Mouse (Mus musculus) small intestine, adult 2 months (tissue): ENCODE measurements at regions not wholly inside any gene's neighbourhood (a gene's known extent, or its start where the extent isn't known, plus 50 kb on each side); places are given as distances from the start of the nearest gene placed in this dataset.

ENCODE experiments used
- H3K27ac ChIP-seq: fragments of 200-500 bp; 2 replicates; pipeline ENCODE4 v1.5.1; 2012; ENCODE audit warnings: low read depth, low read length, control low read depth, inconsistent platforms; ENCODE audit not compliant: insufficient read depth
- H3K27me3 ChIP-seq: fragments of 200-500 bp; 2 replicates; pipeline ENCODE4 v1.6.1; 2012; ENCODE audit warnings: mild to moderate bottlenecking, moderate library complexity, low read length, inconsistent platforms; ENCODE audit not compliant: control insufficient read depth, insufficient read depth
- H3K36me3 ChIP-seq: fragments of 200-500 bp; 2 replicates; pipeline ENCODE4 v1.6.1; 2012; ENCODE audit warnings: mild to moderate bottlenecking, low read length, control low read depth, inconsistent platforms; ENCODE audit not compliant: control insufficient read depth, insufficient read depth
- H3K4me1 ChIP-seq: fragments of 200-500 bp; 2 replicates; pipeline ENCODE4 v1.6.1; 2012; ENCODE audit warnings: low read length, inconsistent platforms, mixed read lengths; ENCODE audit not compliant: control insufficient read depth, insufficient read depth, insufficient read length
- H3K4me3 ChIP-seq: fragments of 200-500 bp; 2 replicates; pipeline ENCODE4 v1.5.1; 2012; ENCODE audit warnings: low read depth, mild to moderate bottlenecking, control low read depth, inconsistent platforms, low read length, moderate library complexity
- CTCF ChIP-seq: fragments of 200-500 bp; IDR thresholded peaks from 2 replicates; pipeline ENCODE4 v1.5.1; 2012; ENCODE audit warnings: low read depth, mild to moderate bottlenecking, control low read depth, inconsistent platforms, low read length, moderate library complexity, mixed read lengths; ENCODE audit not compliant: insufficient replicate concordance, insufficient read length; ENCODE audit errors: extremely low read depth
- POLR2A ChIP-seq: fragments of 200-500 bp; IDR thresholded peaks from 2 replicates; pipeline ENCODE4 v1.6.1; 2012; ENCODE audit warnings: low read depth, mild to moderate bottlenecking, control low read depth, inconsistent platforms, low read length, moderate library complexity
- WGBS: fragments of 180-500 bp; shearing (Covaris S2); methylation state at CpG from one replicate; pipeline ENCODE4 v1.1.7; 2018; 5-methylcytosine and 5-hydroxymethylcytosine counted together

GRCm38 (mm10) chr2:159056960-159057359 lies 262.4 kb downstream of the Dhx35 start:
- 33% methylated on average over 3 of the region's 3 CpGs for WGBS

GRCm38 (mm10) chr2:159057506-159057905 lies 262.9 kb downstream of the Dhx35 start:
- Histone ChIP-seq H3K4me1 (no peaks in the 10 kb centered on the region), H3K36me3 (no peaks in the 10 kb centered on the region), H3K27me3 (no peaks in the 10 kb centered on the region), H3K27ac (no peak overlapping the region), H3K4me3 (no peak overlapping the region)
- TF ChIP-seq POLR2A = no peak
- no peak for TF ChIP-seq CTCF
- 70% methylated on average over 5 of the region's 5 CpGs for WGBS

More at GRCm38 (mm10) chr2:159056960-159057359, 262.4 kb downstream of the Dhx35 start:
- Histone ChIP-seq H3K4me1 (no peaks in the 10 kb centered on the region), H3K36me3 (no peaks in the 10 kb centered on the region), H3K27ac (no peak overlapping the region), H3K27me3 (no peaks in the 10 kb centered on the region), H3K4me3 (no peak overlapping the region)
- TF ChIP-seq CTCF = no peak
- no peak for TF ChIP-seq POLR2A

- H3K4me3 ChIP-seq = no peak overlapping the region
- H3K4me1 ChIP-seq = no peaks in the 10 kb centered on the region
- no peaks in the 10 kb centered on the region for H3K36me3 ChIP-seq
- WGBS = 80% methylated on average over 2 of the region's 2 CpGs
- H3K27me3 ChIP-seq = no peaks in the 10 kb centered on the region
- H3K27ac ChIP-seq = no peak overlapping the region
- TF ChIP-seq POLR2A (no peak), CTCF (no peak)
Measured at GRCm38 (mm10) chr2:159062266-159062665, 267.7 kb downstream of the Dhx35 start.

GRCm38 (mm10) chr2:159062666-159063065 lies 268.1 kb downstream of the Dhx35 start:
- TF ChIP-seq POLR2A (no peak), CTCF (no peak)

GRCm38 (mm10) chr2:159064403-159064970 lies 269.9 kb downstream of the Dhx35 start:
- 76% methylated on average over 9 of the region's 9 CpGs for WGBS
- Histone ChIP-seq H3K27me3 (no peaks in the 10 kb centered on the region), H3K36me3 (no peaks in the 10 kb centered on the region)

More at GRCm38 (mm10) chr2:159062666-159063065, 268.1 kb downstream of the Dhx35 start:
- Histone ChIP-seq H3K27ac (no peak overlapping the region), H3K36me3 (no peaks in the 10 kb centered on the region), H3K4me1 (no peaks in the 10 kb centered on the region), H3K4me3 (no peak overlapping the region), H3K27me3 (no peaks in the 10 kb centered on the region)
- WGBS = 81% methylated on average over 2 of the region's 2 CpGs

GRCm38 (mm10) chr2:159067506-159067905 lies 272.9 kb downstream of the Dhx35 start:
- Histone ChIP-seq H3K4me3 (no peak overlapping the region), H3K4me1 (no peaks in the 10 kb centered on the region), H3K27ac (no peak overlapping the region), H3K36me3 (no peaks in the 10 kb centered on the region), H3K27me3 (no peaks in the 10 kb centered on the region)
- WGBS = 72% methylated on average over 7 of the region's 7 CpGs
- TF ChIP-seq POLR2A (no peak), CTCF (no peak)

More at GRCm38 (mm10) chr2:159064403-159064970, 269.9 kb downstream of the Dhx35 start:
- no peak overlapping the region for H3K4me3 ChIP-seq
- H3K4me1 ChIP-seq = no peaks in the 10 kb centered on the region
- TF ChIP-seq POLR2A (no peak), CTCF (no peak)
- no peak overlapping the region for H3K27ac ChIP-seq

- 44% methylated on average over 7 of the region's 7 CpGs for WGBS
- Histone ChIP-seq H3K36me3 (no peaks in the 10 kb centered on the region), H3K4me1 (no peaks in the 10 kb centered on the region), H3K4me3 (no peak overlapping the region), H3K27me3 (no peaks in the 10 kb centered on the region), H3K27ac (no peak overlapping the region)
- TF ChIP-seq POLR2A (no peak), CTCF (no peak)
Measured at GRCm38 (mm10) chr2:159068303-159069020, 273.9 kb downstream of the Dhx35 start.
